Mouse (Mus musculus) left cerebral cortex, adult 2 months (tissue): Measurements from ENCODE around the gene Gal3st2c. TPM values are rescaled to one million over a fixed set of nuclear protein-coding genes. Genes with fewer than 3 reads are reported as not detected.
"Not testable (repeated sequence)": the region's sequence is repeated elsewhere in the genome, so short reads cannot be mapped to it uniquely, and the experiment has no call there.

Experiments used
- DNase-seq, 2 experiments: peaks; one replicate each; pipeline ENCODE4 v3.0.0; 2021 to 2022; ENCODE audit warnings: low spot score in 2 of 2, mixed read lengths in 1 of 2; ENCODE audit errors: extremely low spot score in 1 of 2
- H3K27ac ChIP-seq: fragments of 200-600 bp; 2 replicates; pipeline ENCODE4 v1.8.1; 2022
- H3K4me3 ChIP-seq: fragments of 200-600 bp; 2 replicates; pipeline ENCODE4 v1.8.1; 2022
- CTCF ChIP-seq: fragments of 200-600 bp; IDR thresholded peaks from 2 replicates; pipeline ENCODE4 v1.8.1; 2022; ENCODE audit warnings: antibody characterized with exemption, mild to moderate bottlenecking, moderate library complexity
- intact Hi-C: fragments of 180-260 bp; cut with DNase I; formaldehyde crosslinking; loops from one replicate; pipeline ENCODE4 v1.15.1; 2025
- long read RNA-seq, 2 experiments: library from polyadenylated mRNA; stranded (forward); transcript quantifications; one replicate each; pipeline ENCODE4 v2.0.0; 2021; ENCODE audit warnings: borderline mapping rate in 2 of 2
- total RNA-seq, 2 experiments: library from RNA; stranded (reverse); gene quantifications; 2 replicates each; pipeline ENCODE4 v1.2.3; 2021

Gal3st2c gene
- under 1 TPM; 0.05 TPM for total RNA-seq
- long read RNA-seq, experiment 1 = 0 reads
- long read RNA-seq, experiment 2 = 0 reads

GRCm38 (mm10) chr1:93990209-93990608 is at the start of gene Gal3st2c:
Gene Gal3st2c, plus strand, starts transcription at chr1:93990509.
- DNase-seq, H3K4me3 ChIP-seq, intact Hi-C loops: not testable (repeated sequence)

DNA sequence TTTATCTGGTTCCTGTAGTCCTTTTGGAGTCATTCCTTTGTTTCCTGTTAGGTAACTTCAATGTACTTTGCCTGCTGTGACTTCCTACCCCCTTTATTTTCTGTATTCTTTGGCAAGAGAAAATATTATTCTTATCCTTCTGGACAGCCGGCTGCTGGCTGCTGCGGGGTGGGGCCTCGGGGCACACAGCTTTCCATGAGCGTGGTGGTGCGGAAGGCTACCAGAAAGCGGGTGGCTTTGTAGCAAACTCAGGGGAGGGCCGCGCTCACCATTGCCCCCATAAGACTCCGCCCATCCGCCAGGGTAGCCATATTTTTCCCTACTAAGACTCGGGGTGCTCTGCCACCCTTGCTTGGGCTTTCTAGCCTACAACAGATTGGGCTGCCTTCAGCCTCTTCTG is 41.2 kb upstream of the Gal3st2c start:
- intact Hi-C loops, DNase-seq: not testable (repeated sequence)

More at GRCm38 (mm10) chr1:93990209-93990608, at the start of gene Gal3st2c:
- H3K27ac ChIP-seq = not testable (repeated sequence)

GRCm38 (mm10) chr1:93966489-93966888 is 23.8 kb upstream of the Gal3st2c start:
- not testable (repeated sequence) for H3K4me3 ChIP-seq, DNase-seq, H3K27ac ChIP-seq
- intact Hi-C loops = loop anchor here (10.0 kb wide), 1 partner anchor 72 kb away; no protein-coding TSS in a partner anchor

More for the DNA sequence above, 41.2 kb upstream of the Gal3st2c start:
- not testable (repeated sequence) for H3K4me3 ChIP-seq, H3K27ac ChIP-seq

GRCm38 (mm10) chr1:93970380-93970779 is 19.9 kb upstream of the Gal3st2c start:
- intact Hi-C loops, DNase-seq, H3K27ac ChIP-seq, H3K4me3 ChIP-seq: not testable (repeated sequence)

DNA sequence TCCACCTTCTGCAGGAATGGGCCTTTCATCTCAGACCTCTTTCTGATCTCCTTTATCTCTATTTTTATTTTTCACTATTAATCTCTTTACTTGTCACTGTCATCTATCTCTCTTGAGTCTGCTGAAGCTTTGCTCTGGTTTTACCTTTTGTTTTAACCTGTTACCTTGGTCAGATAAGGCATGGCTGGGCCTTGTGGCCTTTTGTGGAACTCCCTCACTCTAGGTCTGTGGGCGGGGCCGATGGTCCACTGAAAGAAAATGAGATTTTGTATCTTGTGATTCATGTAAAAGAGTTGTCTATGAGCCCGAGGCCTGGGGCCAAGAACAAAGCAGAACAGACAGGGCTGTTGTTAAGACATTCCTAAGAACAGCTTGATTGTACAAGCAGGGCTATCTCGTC is 19.5 kb upstream of the Gal3st2c start:
- H3K4me3 ChIP-seq, DNase-seq, intact Hi-C loops, H3K27ac ChIP-seq: not testable (repeated sequence)

GRCm38 (mm10) chr1:93975764-93976163 is 14.5 kb upstream of the Gal3st2c start:
- DNase-seq, intact Hi-C loops, H3K27ac ChIP-seq, H3K4me3 ChIP-seq: not testable (repeated sequence)

- H3K4me3 ChIP-seq, intact Hi-C loops, DNase-seq, H3K27ac ChIP-seq: not testable (repeated sequence)
Measured at GRCm38 (mm10) chr1:93978287-93978686, 12.0 kb upstream of the Gal3st2c start.

DNA sequence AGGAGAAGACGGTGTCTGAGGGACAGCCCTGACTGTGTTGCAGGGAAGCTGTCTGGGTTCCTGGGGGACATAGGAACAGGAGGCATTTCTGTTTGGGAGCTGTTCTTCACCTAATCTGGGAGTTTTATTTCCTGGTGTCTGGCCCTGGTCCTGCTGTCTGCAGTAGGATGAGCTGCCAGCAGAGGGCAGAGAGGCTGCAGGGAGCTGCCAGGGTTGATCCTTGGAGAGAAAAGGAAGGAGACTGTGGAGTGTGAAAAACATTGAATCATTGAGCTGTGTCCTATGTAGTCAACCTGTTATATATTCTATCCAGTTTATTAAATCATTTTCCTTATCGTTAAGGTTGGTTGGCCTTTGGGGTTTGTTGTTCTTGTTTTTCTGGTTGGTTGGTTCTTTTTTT is 9.4 kb upstream of the Gal3st2c start:
- H3K27ac ChIP-seq, H3K4me3 ChIP-seq, DNase-seq, intact Hi-C loops: not testable (repeated sequence)

GRCm38 (mm10) chr1:93986167-93986566 is 4.1 kb upstream of the Gal3st2c start:
- Histone ChIP-seq H3K4me3 (no peak overlapping the region), H3K27ac (no peak overlapping the region)
- TF ChIP-seq CTCF = no peak
- DNase-seq = no peak
- intact Hi-C loops = loop anchor here (5.0 kb wide), 2 partner anchors 41 to 91 kb away; no protein-coding TSS in a partner anchor

GRCm38 (mm10) chr1:93988786-93989185 is 1.5 kb upstream of the Gal3st2c start:
- Histone ChIP-seq H3K27ac (no peak overlapping the region), H3K4me3 (no peak overlapping the region)
- TF ChIP-seq CTCF = no peak; the same call in 1 of the 2 replicates
- no peak for DNase-seq
- intact Hi-C loops = loop anchor here (5.0 kb wide), 2 partner anchors 39 to 89 kb away; no protein-coding TSS in a partner anchor

GRCm38 (mm10) chr1:93991068-93991467 is 759 bp downstream of the Gal3st2c start:
- DNase-seq, H3K4me3 ChIP-seq, intact Hi-C loops, H3K27ac ChIP-seq: not testable (repeated sequence)

DNA sequence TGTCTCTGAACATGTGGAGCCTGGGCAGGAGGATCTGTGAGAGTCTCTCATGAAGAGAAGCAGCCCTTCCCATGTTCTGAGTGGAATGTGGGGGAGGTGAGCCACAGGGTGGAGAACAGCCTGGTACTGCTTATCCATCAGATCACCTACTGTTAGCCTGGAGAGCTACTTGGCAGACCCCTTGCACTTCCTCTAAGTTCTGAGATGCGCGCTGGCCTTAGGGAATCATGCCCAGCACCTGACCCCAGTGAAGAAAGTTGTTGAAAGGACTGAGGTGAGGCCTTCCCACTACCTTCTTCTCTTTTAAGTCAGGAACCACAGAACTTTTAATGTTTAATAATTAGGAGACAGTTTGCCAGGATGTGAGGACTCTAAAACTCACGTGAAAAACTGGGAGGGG is 1.2 kb downstream of the Gal3st2c start:
- H3K4me3 ChIP-seq, H3K27ac ChIP-seq, intact Hi-C loops, DNase-seq: not testable (repeated sequence)

- DNase-seq = no peak
- TF ChIP-seq CTCF = no peak
- no peak overlapping the region for H3K4me3 ChIP-seq
- H3K27ac ChIP-seq = no peak overlapping the region
- intact Hi-C loops = loop anchor here (10.0 kb wide), 1 partner anchor 184 kb away; no protein-coding TSS in a partner anchor
Measured at GRCm38 (mm10) chr1:94001023-94001422, 10.7 kb downstream of the Gal3st2c start.

- not testable (repeated sequence) for H3K4me3 ChIP-seq, H3K27ac ChIP-seq, DNase-seq
- intact Hi-C loops = loop anchor here (10.0 kb wide), 1 partner anchor 179 kb away; no protein-coding TSS in a partner anchor
Measured at GRCm38 (mm10) chr1:94005954-94006506, 15.7 kb downstream of the Gal3st2c start.

- intact Hi-C loops = loop anchor here (10.0 kb wide), 1 partner anchor 176 kb away; no protein-coding TSS in a partner anchor
- H3K27ac ChIP-seq, H3K4me3 ChIP-seq: not testable (repeated sequence)
- DNase-seq = peak; percentile 63 to 67
Measured at GRCm38 (mm10) chr1:94008826-94009225, 18.5 kb downstream of the Gal3st2c start.
